Mouse (Mus musculus) ES-E14 (cell line): Measurements from ENCODE around the gene Ltbp1. TPM values are rescaled to one million over a fixed set of nuclear protein-coding genes. Genes with fewer than 3 reads are reported as not detected.

Experiments used
- DNase-seq: peaks from one replicate; pipeline ENCODE4 v3.0.0-alpha.2; 2013; ENCODE audit warnings: low read depth, low spot score
- H3K27ac ChIP-seq: 2 replicates; pipeline ENCODE4 v1.5.1; 2012; ENCODE audit warnings: low read depth, mild to moderate bottlenecking, low read length, moderate library complexity, mixed read lengths; ENCODE audit not compliant: poor library complexity, insufficient read depth, severe bottlenecking
- H3K36me3 ChIP-seq: 2 replicates; pipeline ENCODE4 v1.6.1; 2012; ENCODE audit warnings: mild to moderate bottlenecking, low read length, moderate library complexity, mixed read lengths; ENCODE audit not compliant: control insufficient read depth, poor library complexity, insufficient read depth, severe bottlenecking
- H3K4me1 ChIP-seq, 2 experiments: fragments of 150-350 bp in 1 of 2; sonication (generic) in 1 of 2; 2 replicates each; pipeline ENCODE4 v1.6.1; 2012; ENCODE audit warnings: low read length in 2 of 2, mild to moderate bottlenecking in 1 of 2, mixed read lengths in 1 of 2; ENCODE audit not compliant: control insufficient read depth in 2 of 2, insufficient read depth in 2 of 2, poor library complexity in 1 of 2
- H3K4me3 ChIP-seq, 2 experiments: fragments of 150-350 bp in 1 of 2; sonication (generic) in 1 of 2; 2 replicates each; pipeline ENCODE4 v1.5.1; 2012; ENCODE audit warnings: low read length in 2 of 2, low read depth in 1 of 2, mild to moderate bottlenecking in 1 of 2, mixed read lengths in 1 of 2; ENCODE audit not compliant: insufficient read depth in 1 of 2, poor library complexity in 1 of 2, severe bottlenecking in 1 of 2
- H3K9ac ChIP-seq: 2 replicates; pipeline ENCODE4 v1.6.1; 2012; ENCODE audit warnings: low read depth, mild to moderate bottlenecking, low read length, mixed read lengths; ENCODE audit not compliant: poor library complexity, insufficient read depth, severe bottlenecking
- H3K9me3 ChIP-seq: fragments of 150-350 bp; sonication (generic); 2 replicates; pipeline ENCODE4 v1.6.1; 2012; ENCODE audit warnings: low read depth, mild to moderate bottlenecking, low read length; ENCODE audit not compliant: control insufficient read depth, insufficient read depth
- CHD2 ChIP-seq: IDR thresholded peaks from 2 replicates; pipeline ENCODE4 v1.6.1; 2014; ENCODE audit warnings: mild to moderate bottlenecking, low read depth, low read length, inconsistent platforms
- HCFC1 ChIP-seq: IDR thresholded peaks from 2 replicates; pipeline ENCODE4 v1.6.1; 2012; ENCODE audit warnings: low read length, inconsistent platforms, borderline replicate concordance; ENCODE audit not compliant: insufficient read depth
- MAFK ChIP-seq: IDR thresholded peaks from 2 replicates; pipeline ENCODE4 v1.6.1; 2014; ENCODE audit warnings: mild to moderate bottlenecking, low read depth, low read length, inconsistent platforms; ENCODE audit not compliant: insufficient read depth
- ZC3H11A ChIP-seq: IDR thresholded peaks from 2 replicates; pipeline ENCODE4 v1.6.1; 2012; ENCODE audit warnings: low read depth, mild to moderate bottlenecking, inconsistent platforms, low read length, borderline replicate concordance
- ZNF384 ChIP-seq: IDR thresholded peaks from 2 replicates; pipeline ENCODE4 v1.6.1; 2012; ENCODE audit warnings: low read depth, low read length, inconsistent platforms
- in situ Hi-C, 2 experiments: fragments of 600-800 bp; cut with MboI; formaldehyde crosslinking; loops; one replicate each; pipeline ENCODE4 v1.15.1; 2025; ENCODE audit warnings: low sequenced_read_pairs in 2 of 2, inconsistent platforms in 1 of 2; ENCODE audit not compliant: unreplicated experiment in 2 of 2
- total RNA-seq: library from RNA; depleted of rRNA; stranded (reverse); fragments of 300-350 nt; gene quantifications from 2 replicates; pipeline ENCODE4 v1.2.3, GENCODE M21; 2012

The Ltbp1 gene
- total RNA-seq, 1 experiment = 25.2 TPM

GRCm38 (mm10) chr17:75434871-75435270 lies 429.5 kb downstream of the Ltbp1 start:
- no peak overlapping the region for H3K27ac ChIP-seq
- TF ChIP-seq ZC3H11A = no peak
- TF ChIP-seq MAFK = peak; percentile 56
- TF ChIP-seq ZNF384 = no peak
- TF ChIP-seq HCFC1 = no peak
- TF ChIP-seq CHD2 = no peak
- in situ Hi-C loops = no loop called here
- H3K4me3 ChIP-seq = no peak overlapping the region
- no peaks in the 10 kb centered on the region for H3K9me3 ChIP-seq
- H3K36me3 ChIP-seq = no peaks in the 10 kb centered on the region
- H3K9ac ChIP-seq = no peak overlapping the region
- DNase-seq = no peak
- no peaks in the 10 kb centered on the region for H3K4me1 ChIP-seq

- Histone ChIP-seq H3K27ac (no peak within 1 kb of the TSS), H3K9ac (no peak within 1 kb of the TSS)
These were observed 430.2 kb downstream of the Ltbp1 start, which contains the start of gene Rasgrp3 for GRCm38 (mm10) chr17:75435599-75435998. TSS of gene Rasgrp3 (plus strand) at chr17:75435896.

GRCm38 (mm10) chr17:75436095-75436494 lies 430.7 kb downstream of the Ltbp1 start:
- in situ Hi-C loops = no loop called here
- H3K27ac ChIP-seq = no peak overlapping the region
- no peak for DNase-seq

More at GRCm38 (mm10) chr17:75435599-75435998, 430.2 kb downstream of the Ltbp1 start, which contains the start of gene Rasgrp3:
- H3K36me3 ChIP-seq = no peaks in the 10 kb centered on the region
- no peak for DNase-seq
- H3K4me1 ChIP-seq = no peaks in the 10 kb centered on the region
- TF ChIP-seq CHD2 = no peak
- no peak for TF ChIP-seq ZNF384
- no peak for TF ChIP-seq HCFC1
- TF ChIP-seq MAFK = no peak
- no peak for TF ChIP-seq ZC3H11A
- in situ Hi-C loops = no loop called here
- H3K4me3 ChIP-seq = no peak within 1 kb of the TSS
- H3K9me3 ChIP-seq = no peaks in the 10 kb centered on the region

GRCm38 (mm10) chr17:75436819-75437218 lies 431.5 kb downstream of the Ltbp1 start:
- no peak overlapping the region for H3K9ac ChIP-seq
- no peak overlapping the region for H3K4me3 ChIP-seq
- in situ Hi-C loops = no loop called here
- no peak overlapping the region for H3K27ac ChIP-seq
- no peaks in the 10 kb centered on the region for H3K36me3 ChIP-seq
- TF ChIP-seq CHD2 (no peak), MAFK (no peak), ZC3H11A (no peak), HCFC1 (no peak), ZNF384 (no peak)
- DNase-seq = no peak
- no peaks in the 10 kb centered on the region for H3K9me3 ChIP-seq
- H3K4me1 ChIP-seq = no peaks in the 10 kb centered on the region

More at GRCm38 (mm10) chr17:75436095-75436494, 430.7 kb downstream of the Ltbp1 start:
- Histone ChIP-seq H3K36me3 (no peaks in the 10 kb centered on the region), H3K9ac (no peak overlapping the region), H3K4me3 (no peak overlapping the region), H3K9me3 (no peaks in the 10 kb centered on the region), H3K4me1 (no peaks in the 10 kb centered on the region)
- no peak for TF ChIP-seq CHD2
- no peak for TF ChIP-seq HCFC1
- TF ChIP-seq ZNF384 = no peak
- no peak for TF ChIP-seq MAFK
- no peak for TF ChIP-seq ZC3H11A

- no peak for DNase-seq
- Histone ChIP-seq H3K9me3 (no peaks in the 10 kb centered on the region), H3K27ac (no peak overlapping the region), H3K4me1 (no peaks in the 10 kb centered on the region), H3K36me3 (no peaks in the 10 kb centered on the region), H3K4me3 (no peak overlapping the region), H3K9ac (no peak overlapping the region)
- in situ Hi-C loops = no loop called here
- TF ChIP-seq CHD2 (no peak), ZC3H11A (no peak), ZNF384 (no peak), MAFK (no peak), HCFC1 (no peak)
These were observed 431.9 kb downstream of the Ltbp1 start for GRCm38 (mm10) chr17:75437239-75437750.
